Mouse (Mus musculus) ovary, adult 18-20 months (tissue): ENCODE results near the gene Shisal2a.

Experiments used
- DNase-seq: peaks from one replicate; pipeline ENCODE4 v3.0.0; 2022; ENCODE audit warnings: low spot score, mixed read lengths

Shisal2a gene

GRCm38 (mm10) chr4:108383183-108383714, at the start of gene Shisal2a:
Shisal2a (minus strand) TSS chr4:108383349.
- DNase-seq: no peak

- DNase-seq: no peak
Measured at GRCm38 (mm10) chr4:108431561-108431936, 48.4 kb upstream of the Shisal2a start.

GRCm38 (mm10) chr4:108430656-108431560, 47.8 kb upstream of the Shisal2a start:
- no peak for DNase-seq

GRCm38 (mm10) chr4:108428341-108428721, 45.2 kb upstream of the Shisal2a start:
- no peak for DNase-seq

- no peak for DNase-seq
Measured at GRCm38 (mm10) chr4:108427719-108428340, 44.7 kb upstream of the Shisal2a start.

GRCm38 (mm10) chr4:108424587-108424986, 41.4 kb upstream of the Shisal2a start:
- DNase-seq: no peak

- no peak for DNase-seq
Measured at GRCm38 (mm10) chr4:108407621-108408020, 24.5 kb upstream of the Shisal2a start.

GRCm38 (mm10) chr4:108406861-108407401, 23.8 kb upstream of the Shisal2a start, which contains the start of gene Gpx7:
Gpx7 (minus strand) TSS chr4:108406961.
- no peak for DNase-seq

- peak; percentile 42 for DNase-seq
Measured at GRCm38 (mm10) chr4:108406138-108406860, 23.1 kb upstream of the Shisal2a start.

- peak; percentile 49 for DNase-seq
Measured at GRCm38 (mm10) chr4:108405766-108406137, 22.6 kb upstream of the Shisal2a start.

- DNase-seq: no peak
Measured at GRCm38 (mm10) chr4:108403861-108404635, 20.9 kb upstream of the Shisal2a start.

GRCm38 (mm10) chr4:108400395-108400794, 17.2 kb upstream of the Shisal2a start:
- DNase-seq: no peak

GRCm38 (mm10) chr4:108394236-108394635, 11.1 kb upstream of the Shisal2a start:
- DNase-seq: no peak

GRCm38 (mm10) chr4:108392558-108392957, 9.4 kb upstream of the Shisal2a start:
- DNase-seq: no peak

GRCm38 (mm10) chr4:108391124-108391523, 8.0 kb upstream of the Shisal2a start:
- DNase-seq: no peak

GRCm38 (mm10) chr4:108388741-108389140, 5.6 kb upstream of the Shisal2a start:
- DNase-seq: no peak

GRCm38 (mm10) chr4:108387681-108388253, 4.6 kb upstream of the Shisal2a start:
- peak; percentile 69 for DNase-seq

- DNase-seq: no peak
Measured at GRCm38 (mm10) chr4:108387106-108387505, 4.0 kb upstream of the Shisal2a start.

- no peak for DNase-seq
Measured at GRCm38 (mm10) chr4:108386087-108386486, 2.9 kb upstream of the Shisal2a start.

GRCm38 (mm10) chr4:108380146-108380545, 3.0 kb downstream of the Shisal2a start:
- no peak for DNase-seq

GRCm38 (mm10) chr4:108379476-108379875, 3.7 kb downstream of the Shisal2a start:
- DNase-seq: no peak
